Mouse (Mus musculus): ENCODE measurements around the gene Gm20388.

DNA sequence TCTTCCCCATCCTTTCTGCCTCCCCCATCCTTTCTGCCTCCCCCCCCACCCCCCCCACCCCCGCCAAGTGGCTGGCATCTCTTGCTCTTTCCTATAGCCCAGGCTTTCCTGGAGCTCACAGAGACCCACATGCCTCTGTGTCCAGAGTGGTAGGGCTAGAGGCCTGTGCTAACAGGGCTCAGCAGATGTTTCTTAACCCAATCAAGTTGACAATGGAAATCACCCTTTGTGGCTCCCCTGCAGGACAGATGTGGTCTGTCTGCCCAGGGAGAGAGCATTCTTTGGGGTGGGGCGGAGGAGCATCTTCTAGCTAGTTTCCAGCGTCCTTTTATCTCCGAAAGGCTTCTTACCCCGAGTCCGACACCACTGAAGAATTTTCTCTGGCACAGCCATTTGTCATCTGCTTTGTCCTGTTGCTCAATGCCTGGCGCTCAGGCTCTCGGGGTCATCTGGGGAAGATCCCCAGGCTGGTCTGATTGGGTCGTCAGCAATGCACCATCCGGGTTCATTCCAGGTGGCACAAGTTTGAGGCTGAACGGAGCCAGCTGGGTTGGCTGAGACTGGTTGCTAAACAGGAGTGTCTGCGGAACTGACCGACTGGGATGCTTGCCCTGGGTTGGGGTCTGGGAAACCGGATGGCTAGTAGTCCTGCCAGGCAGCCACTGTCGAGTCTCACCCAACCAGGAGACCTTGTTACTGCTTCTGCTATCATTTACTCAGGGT, 2157.3 kb downstream of the Gm20388 start:
- TF ChIP-seq ZNF384 (IDR thresholded peaks at IDR 0.05; ENCODE audit: low read depth, low read length) (no peak), CHD2 (IDR thresholded peaks at IDR 0.05; ENCODE audit: low read depth, low read length) (no peak)
